Mouse (Mus musculus) liver, embryonic 11.5 days (tissue): Measurements from ENCODE around the gene Nr4a1. TPM values are rescaled to one million over a fixed set of nuclear protein-coding genes. Genes with fewer than 3 reads are reported as not detected.

ENCODE experiments used
- ATAC-seq: fragments of 200-750 bp; cut with Nextera tagmentation; replicated peaks from 2 replicates; pipeline ENCODE4 v1.8.0; 2017; ENCODE audit warnings: moderate number of reproducible peaks, mild to moderate bottlenecking, moderate TSS enrichment, moderate library complexity; ENCODE audit not compliant: low FRiP score
- DNase-seq: peaks from one replicate; pipeline ENCODE4 v3.0.0-alpha.2; 2017; ENCODE audit warnings: low spot score
- H3K27ac ChIP-seq: fragments of 300-500 bp; sonication (generic); 2 replicates; pipeline ENCODE4 v1.5.1; 2014; ENCODE audit warnings: mild to moderate bottlenecking, low read depth, low read length, control low read depth
- H3K27me3 ChIP-seq: fragments of 300-500 bp; sonication (generic); replicated peaks from 2 replicates; pipeline ENCODE4 v1.6.1; 2014; ENCODE audit warnings: low read length, mixed read lengths; ENCODE audit not compliant: control insufficient read depth, insufficient read depth
- H3K36me3 ChIP-seq: fragments of 300-500 bp; sonication (generic); 2 replicates; pipeline ENCODE4 v1.6.1; 2014; ENCODE audit warnings: mild to moderate bottlenecking, low read length, moderate library complexity, mixed read lengths; ENCODE audit not compliant: control insufficient read depth, insufficient read depth
- H3K4me1 ChIP-seq: fragments of 300-500 bp; sonication (generic); replicated peaks from 2 replicates; pipeline ENCODE4 v1.6.1; 2014; ENCODE audit warnings: low read length, mixed read lengths; ENCODE audit not compliant: control insufficient read depth, insufficient read depth
- H3K4me2 ChIP-seq: fragments of 300-500 bp; sonication (generic); 2 replicates; pipeline ENCODE4 v1.6.1; 2014; ENCODE audit warnings: mild to moderate bottlenecking, control low read depth, moderate library complexity
- H3K4me3 ChIP-seq: fragments of 300-500 bp; sonication (generic); 2 replicates; pipeline ENCODE4 v1.5.1; 2014; ENCODE audit warnings: low read depth, low read length, control low read depth
- H3K9ac ChIP-seq: fragments of 300-500 bp; sonication (generic); 2 replicates; pipeline ENCODE4 v1.6.1; 2014; ENCODE audit warnings: low read depth, low read length, control low read depth
- H3K9me3 ChIP-seq: fragments of 300-500 bp; sonication (generic); 2 replicates; pipeline ENCODE4 v1.6.1; 2016; ENCODE audit warnings: low read length, inconsistent platforms, mixed read lengths; ENCODE audit not compliant: control insufficient read depth
- WGBS: fragments of 180-500 bp; shearing (Covaris S2); extraction: QIAGEN DNeasy Blood & Tissue Kit; methylation state at CpG from one replicate; pipeline ENCODE4 v1.1.7; 2014; 5-methylcytosine and 5-hydroxymethylcytosine counted together
- polyA plus RNA-seq: library from polyadenylated mRNA; unstranded; fragments of >200 nt; fragmentation: Nextera tagmentation; extraction: Ambion mirVana; gene quantifications from 2 replicates; pipeline ENCODE4 v1.2.1, GENCODE M21; 2014

Nr4a1 gene
- polyA plus RNA-seq, 1 experiment from 2014 or later: 2.4 TPM

DNA sequence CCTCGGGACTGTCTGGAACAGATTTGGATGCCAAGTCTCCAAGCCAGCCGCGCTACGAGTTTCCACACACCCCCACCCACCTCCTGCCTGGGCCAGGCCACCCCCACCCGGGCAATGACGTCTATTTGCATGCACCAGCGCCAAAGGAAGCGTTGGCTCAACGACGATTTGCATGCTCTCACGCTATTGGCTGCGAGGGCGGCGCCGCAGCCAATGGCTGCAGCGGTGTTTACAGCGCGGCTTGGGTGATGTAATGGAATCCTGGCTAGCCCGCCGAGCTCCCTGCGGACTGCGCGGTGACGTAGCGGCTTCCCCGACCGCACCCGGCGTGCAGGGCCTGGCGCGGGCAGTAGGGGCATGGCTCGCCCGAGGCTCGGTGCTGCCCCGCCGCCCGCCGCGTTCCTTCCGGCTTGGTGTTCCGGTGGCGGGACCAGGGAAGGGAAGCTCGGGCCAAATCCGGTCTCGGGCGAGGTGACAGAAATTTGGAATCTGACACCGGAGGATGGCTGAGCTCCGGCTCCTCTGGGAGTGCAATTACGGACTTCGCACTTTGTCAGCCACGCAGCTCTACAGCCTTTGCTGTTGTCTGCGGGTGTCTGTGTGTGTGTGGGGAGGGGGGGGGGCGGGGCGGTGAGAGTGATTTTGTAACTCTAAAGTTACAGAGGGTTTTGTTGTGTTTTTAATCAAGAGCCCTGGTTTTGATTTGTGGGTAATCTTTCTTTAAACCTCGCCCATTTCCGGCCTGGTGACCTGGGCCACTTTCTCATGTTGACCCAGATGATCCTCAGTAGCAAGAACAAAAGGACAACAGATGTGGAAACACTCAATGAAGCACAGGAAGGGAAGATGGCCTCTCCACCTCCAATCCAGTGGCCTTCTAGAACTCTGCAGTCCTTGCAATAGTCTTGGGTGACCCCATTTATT, 7.6 kb upstream of the Nr4a1 start:
- no peaks in the 10 kb centered on the region for H3K27me3 ChIP-seq
- peak overlapping the region; percentile 83 for H3K27ac ChIP-seq
- H3K4me1 ChIP-seq: peaks cover 23% of the 10 kb centered on the region
- DNase-seq: peak; percentile 93
- H3K36me3 ChIP-seq: no peaks in the 10 kb centered on the region
- no peaks in the 10 kb centered on the region for H3K9me3 ChIP-seq
- H3K9ac ChIP-seq: peak overlapping the region; percentile 61
- H3K4me3 ChIP-seq: peak overlapping the region; percentile 45
- WGBS: 2% methylated on average over 56 of the region's 56 CpGs
- peak overlapping the region; percentile 79 for H3K4me2 ChIP-seq
- peak; percentile 99 for ATAC-seq

DNA sequence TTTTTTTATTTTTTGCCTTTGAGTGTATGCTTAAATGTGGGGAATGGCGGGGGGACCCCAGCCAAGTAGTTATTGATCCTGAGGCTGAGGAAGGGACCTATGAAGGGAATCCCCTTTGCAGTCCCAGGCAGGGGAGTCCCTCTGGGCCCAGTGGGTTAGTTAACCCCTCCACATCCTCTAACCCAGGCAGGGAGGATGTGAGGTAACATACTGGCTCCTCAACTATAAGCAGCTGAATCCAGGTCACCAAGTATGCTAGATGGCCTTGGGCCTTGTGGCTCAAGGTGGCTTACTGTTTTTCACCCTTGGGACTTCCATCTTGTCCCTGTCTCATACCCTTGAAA, 6.9 kb upstream of the Nr4a1 start:
- Histone ChIP-seq H3K36me3 (no peaks in the 10 kb centered on the region), H3K9ac (no peak overlapping the region), H3K9me3 (no peaks in the 10 kb centered on the region), H3K4me1 (peaks cover 19% of the 10 kb centered on the region), H3K4me2 (peak overlapping the region; percentile 79), H3K4me3 (no peak overlapping the region), H3K27me3 (no peaks in the 10 kb centered on the region), H3K27ac (no peak overlapping the region; the same call in 1 of the 2 replicates)
- no peak for ATAC-seq
- WGBS: 57% methylated on average over 1 of the region's 1 CpGs
- DNase-seq: no peak

DNA sequence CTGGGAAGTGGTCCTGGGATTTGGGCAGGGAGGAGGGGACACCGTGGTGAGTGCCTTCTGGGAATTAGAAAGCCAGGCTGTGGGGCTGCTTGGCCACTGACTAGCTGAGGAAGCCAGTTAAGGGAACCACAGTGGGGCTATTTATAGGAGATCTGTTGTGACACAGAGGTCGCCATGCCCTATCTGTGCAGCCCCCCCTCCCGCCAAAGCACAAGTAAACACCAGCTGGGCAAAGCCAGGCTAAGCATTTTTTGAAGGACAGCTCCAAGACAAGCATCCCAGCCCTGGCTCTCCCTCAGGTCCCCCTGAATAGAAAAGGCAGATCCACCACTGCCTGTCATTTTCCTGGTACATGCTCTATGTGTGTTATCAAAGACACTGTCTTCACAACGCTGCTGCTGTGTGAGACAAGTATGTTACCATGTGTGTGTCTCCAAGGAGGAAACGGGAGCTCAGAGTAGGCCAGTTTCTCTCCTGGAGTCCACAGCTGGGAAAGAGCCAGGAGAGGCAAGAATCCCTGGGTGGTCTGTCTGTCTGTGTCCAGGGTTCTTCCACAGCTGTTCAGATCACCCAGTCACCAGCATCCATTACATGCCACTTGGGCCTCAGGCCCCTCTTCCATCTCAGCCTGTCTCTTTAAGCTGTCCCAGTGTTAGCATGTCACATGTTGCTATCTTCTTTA, 5.9 kb upstream of the Nr4a1 start:
- H3K4me1 ChIP-seq: peaks cover 19% of the 10 kb centered on the region
- WGBS: 36% methylated on average over 5 of the region's 5 CpGs
- ATAC-seq (no peak), DNase-seq (no peak)
- no peaks in the 10 kb centered on the region for H3K27me3 ChIP-seq
- H3K36me3 ChIP-seq: no peaks in the 10 kb centered on the region
- no peak overlapping the region for H3K4me2 ChIP-seq
- no peak overlapping the region for H3K4me3 ChIP-seq
- H3K9me3 ChIP-seq: no peaks in the 10 kb centered on the region
- peak overlapping the region; percentile 34; the same call in 1 of the 2 replicates for H3K27ac ChIP-seq
- H3K9ac ChIP-seq: no peak overlapping the region

DNA sequence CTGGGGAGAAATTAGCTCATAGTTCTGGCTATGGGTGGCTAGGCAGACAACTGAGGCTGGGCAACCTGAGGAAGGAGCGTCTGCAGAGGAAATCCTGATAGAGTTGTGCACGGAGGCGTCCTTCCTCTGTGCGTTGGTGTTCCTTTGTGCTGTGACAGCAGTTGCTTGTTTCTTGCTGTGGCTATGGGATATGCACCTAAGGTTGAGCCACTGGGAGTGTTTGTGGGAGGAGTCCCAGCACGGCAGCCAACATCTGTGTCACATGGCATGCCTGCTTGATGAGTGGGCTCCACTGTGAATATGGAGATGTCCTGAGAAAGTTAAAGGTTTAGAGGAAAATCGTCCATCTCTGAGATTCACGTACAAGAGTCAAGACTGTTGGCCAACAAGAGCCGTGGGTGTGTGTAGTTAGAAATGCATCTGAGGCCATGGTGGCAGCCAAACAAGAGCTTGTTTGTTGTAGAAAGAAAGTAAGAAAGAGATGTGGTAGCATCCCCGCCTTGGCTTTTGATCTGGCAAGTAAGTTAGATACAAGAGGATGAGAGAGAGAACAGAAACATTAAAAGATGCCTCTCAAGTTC, 3.8 kb upstream of the Nr4a1 start:
- no peak overlapping the region for H3K27ac ChIP-seq
- H3K4me1 ChIP-seq: peaks cover 24% of the 10 kb centered on the region
- H3K27me3 ChIP-seq: peaks cover 10% of the 10 kb centered on the region
- H3K4me2 ChIP-seq: no peak overlapping the region
- H3K9ac ChIP-seq: no peak overlapping the region
- no peak overlapping the region for H3K4me3 ChIP-seq
- WGBS: 63% methylated on average over 9 of the region's 9 CpGs
- H3K9me3 ChIP-seq: no peaks in the 10 kb centered on the region
- DNase-seq (no peak), ATAC-seq (no peak)
- H3K36me3 ChIP-seq: no peaks in the 10 kb centered on the region

DNA sequence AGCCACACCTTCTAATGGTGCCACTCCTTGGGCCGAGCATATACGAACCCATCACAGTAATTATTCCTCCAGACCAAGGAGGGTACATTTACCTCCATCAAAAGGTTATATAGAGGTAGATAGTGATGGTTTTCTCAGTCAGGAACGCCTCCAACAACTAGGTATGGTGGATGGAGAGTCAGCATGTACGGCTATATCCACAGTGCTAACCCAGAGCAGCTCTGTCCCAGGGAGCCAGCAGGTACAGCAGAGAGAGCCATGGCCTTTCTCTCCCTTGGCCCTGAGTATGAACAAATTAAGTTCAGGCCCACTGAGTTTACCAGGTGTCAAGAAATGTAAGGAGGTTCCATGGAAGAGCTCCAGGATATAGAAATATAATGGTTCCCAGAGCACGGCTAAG, 2.1 kb upstream of the Nr4a1 start:
- Histone ChIP-seq H3K4me3 (no peak overlapping the region), H3K4me2 (no peak overlapping the region), H3K9ac (no peak overlapping the region), H3K27me3 (peaks cover 10% of the 10 kb centered on the region), H3K36me3 (no peaks in the 10 kb centered on the region), H3K9me3 (no peaks in the 10 kb centered on the region), H3K4me1 (peaks cover 14% of the 10 kb centered on the region; the same call in 1 of the 2 replicates), H3K27ac (no peak overlapping the region)
- DNase-seq (no peak), ATAC-seq (no peak)
- 89% methylated on average over 5 of the region's 5 CpGs for WGBS

DNA sequence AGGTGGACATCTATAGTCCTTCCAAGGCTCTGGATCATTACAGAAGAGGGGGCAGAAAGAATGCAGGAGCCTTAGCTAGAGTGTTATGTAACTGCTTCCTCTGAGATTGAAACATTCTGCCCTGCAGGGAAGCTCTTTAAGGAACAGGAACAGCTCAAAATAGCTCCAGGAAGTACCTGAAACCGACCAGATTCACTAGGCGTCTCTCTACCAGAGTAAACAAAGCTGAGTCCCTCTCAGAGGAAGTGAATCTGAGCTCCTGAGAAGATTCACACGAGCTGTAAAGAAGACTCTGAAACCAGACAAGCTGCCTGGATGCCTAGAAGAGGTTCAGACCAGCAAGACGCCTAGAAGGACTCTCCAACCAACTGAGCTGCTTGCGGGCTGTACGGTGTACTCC, 1.5 kb upstream of the Nr4a1 start:
- Histone ChIP-seq H3K36me3 (no peaks in the 10 kb centered on the region), H3K27me3 (peaks cover 10% of the 10 kb centered on the region), H3K9ac (no peak overlapping the region), H3K9me3 (no peaks in the 10 kb centered on the region), H3K27ac (no peak overlapping the region), H3K4me1 (peaks cover 12% of the 10 kb centered on the region; the same call in 1 of the 2 replicates), H3K4me2 (no peak overlapping the region), H3K4me3 (no peak overlapping the region)
- 70% methylated on average over 6 of the region's 6 CpGs for WGBS
- no peak for ATAC-seq
- no peak for DNase-seq

DNA sequence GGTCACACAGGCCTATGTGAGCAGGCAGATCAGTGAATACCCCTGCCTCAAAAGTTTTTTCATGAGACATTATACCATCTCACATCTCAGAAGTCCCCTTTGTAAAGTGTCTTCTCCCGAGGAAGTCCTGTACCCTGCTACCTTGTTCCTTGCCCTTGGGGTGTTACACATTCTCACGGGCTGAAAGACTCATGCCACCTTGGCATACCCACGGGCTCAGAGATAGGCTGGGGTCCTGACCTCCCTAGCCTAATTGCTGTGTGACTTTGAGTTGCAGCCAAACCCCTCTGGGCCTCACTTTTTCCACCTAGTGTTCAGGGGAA, 545 bp upstream of the Nr4a1 start:
- ATAC-seq: no peak
- H3K4me2 ChIP-seq: peak overlapping the region; percentile 82
- peak overlapping the region; percentile 63 for H3K4me3 ChIP-seq
- H3K27ac ChIP-seq: no peak overlapping the region
- H3K9ac ChIP-seq: peak overlapping the region; percentile 58; the same call in 1 of the 2 replicates
- 39% methylated on average over 3 of the region's 3 CpGs for WGBS
- peaks cover 10% of the 10 kb centered on the region for H3K27me3 ChIP-seq
- H3K9me3 ChIP-seq: no peaks in the 10 kb centered on the region
- H3K4me1 ChIP-seq: 0 out of 2 replicates have a peak, but pooled peaks cover 4% of the 10 kb centered on the region
- no peak for DNase-seq
- no peaks in the 10 kb centered on the region for H3K36me3 ChIP-seq

DNA sequence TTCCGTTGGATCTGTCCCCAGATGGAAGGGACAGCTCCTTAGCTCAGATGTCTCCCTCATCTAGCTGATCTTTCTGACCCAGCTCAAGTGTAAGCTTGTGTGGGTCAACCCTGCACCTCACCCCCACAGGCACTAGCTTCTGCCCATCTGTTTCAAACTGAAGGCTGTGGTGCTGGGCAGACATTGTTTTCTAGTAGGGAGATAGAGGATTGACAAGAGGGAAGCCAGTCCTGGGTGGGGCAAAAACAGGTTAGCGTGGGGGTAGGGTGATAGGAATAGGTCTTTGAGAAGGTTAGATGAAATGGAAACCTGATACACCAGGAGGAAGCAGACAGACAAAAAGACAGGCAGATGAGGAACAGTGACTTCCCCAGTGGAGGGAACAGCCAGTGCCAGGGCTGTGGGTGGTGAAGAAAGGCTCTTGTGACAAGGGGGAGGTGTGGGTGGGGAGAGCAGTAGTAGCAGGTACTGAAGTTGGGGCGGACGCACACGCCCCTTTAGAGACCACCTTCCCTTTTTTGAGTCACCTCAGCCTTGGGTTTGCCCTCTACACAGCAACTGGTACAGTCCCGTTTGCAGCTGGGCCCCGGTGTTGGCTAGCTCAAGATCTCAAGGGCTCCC, 1.9 kb downstream of the Nr4a1 start:
- Histone ChIP-seq H3K4me2 (no peak overlapping the region), H3K9ac (no peak overlapping the region), H3K4me3 (no peak overlapping the region), H3K9me3 (no peaks in the 10 kb centered on the region), H3K27me3 (peaks cover 10% of the 10 kb centered on the region), H3K4me1 (peaks cover 14% of the 10 kb centered on the region), H3K27ac (no peak overlapping the region), H3K36me3 (no peaks in the 10 kb centered on the region)
- WGBS: 81% methylated on average over 7 of the region's 7 CpGs
- ATAC-seq: no peak
- no peak for DNase-seq
